18 mouse cellular contexts compared by ENCODE assay signal in genomic region chr3:10952583-10952982, GRCm38 (mm10).
"Had no signal": no experiment of that assay in that cellular context is flagged by ENCODE, and none has a peak within 500 bp of the region (broad histone marks: within the 10 kb centered on the region; RNA-seq: fewer than 3 reads in every experiment).

No protein-coding gene starts in this region.

- H3K27me3 ChIP-seq: liver, embryonic 12.5 days; midbrain, embryonic 12.5 days; neural tube, embryonic 13.5 days; neural tube, embryonic 15.5 days had no signal

- H3K4me1 ChIP-seq: liver, embryonic 12.5 days; midbrain, embryonic 10.5 days; midbrain, embryonic 12.5 days; neural tube, embryonic 13.5 days; neural tube, embryonic 15.5 days had no signal

- H3K4me3 ChIP-seq: liver, embryonic 12.5 days; midbrain, embryonic 10.5 days; midbrain, embryonic 12.5 days; myocyte; neural tube, embryonic 13.5 days; neural tube, embryonic 15.5 days had no signal

- H3K4me2 ChIP-seq: liver, embryonic 12.5 days; midbrain, embryonic 12.5 days; neural tube, embryonic 13.5 days; neural tube, embryonic 15.5 days had no signal

- ATAC-seq: liver, embryonic 12.5 days; midbrain, embryonic 16.5 days had no signal

- H3K9me3 ChIP-seq: liver, embryonic 12.5 days; midbrain, embryonic 10.5 days; neural tube, embryonic 13.5 days; neural tube, embryonic 15.5 days had no signal

- H3K27ac ChIP-seq: liver, embryonic 12.5 days; liver, embryonic 14.5 days; midbrain, embryonic 10.5 days; midbrain, embryonic 12.5 days; neural tube, embryonic 13.5 days; neural tube, embryonic 15.5 days had no signal

- H3K36me3 ChIP-seq: liver, embryonic 12.5 days; midbrain, embryonic 10.5 days; midbrain, embryonic 12.5 days; neural tube, embryonic 13.5 days; neural tube, embryonic 15.5 days had no signal

- H3K9ac ChIP-seq: liver, embryonic 12.5 days; liver, embryonic 14.5 days; midbrain, embryonic 12.5 days; neural tube, embryonic 13.5 days; neural tube, embryonic 15.5 days had no signal

- DNase-seq: lung, adult 2 months; midbrain, embryonic 14.5 days; retina, postnatal 1 day; right cerebral cortex, adult 18-20 months; right cerebral cortex, postnatal 25 days; right cerebral cortex, postnatal 4 days; spleen, adult 18-20 months; thymus, adult 18-20 months; thymus, postnatal 14 days; thymus, postnatal 36 days had no signal
